Mouse (Mus musculus) bone marrow macrophage, adult 2 months (primary cell): ENCODE data around the gene Slc37a1.

ENCODE experiments used
- CTCF ChIP-seq: IDR thresholded peaks from 2 replicates; pipeline ENCODE4 v1.5.1; 2012; ENCODE audit warnings: low read depth, mild to moderate bottlenecking, low read length, moderate library complexity
- POLR2A ChIP-seq: IDR thresholded peaks from 2 replicates; pipeline ENCODE4 v1.6.1; 2012; ENCODE audit warnings: mild to moderate bottlenecking, low read depth, low read length, borderline replicate concordance

GRCm38 (mm10) chr17:31247144-31247543 is 39.4 kb upstream of the Slc37a1 start:
- TF ChIP-seq CTCF (no peak), POLR2A (no peak)
